Mouse (Mus musculus): ENCODE data around the gene Fbrsl1.

DNA sequence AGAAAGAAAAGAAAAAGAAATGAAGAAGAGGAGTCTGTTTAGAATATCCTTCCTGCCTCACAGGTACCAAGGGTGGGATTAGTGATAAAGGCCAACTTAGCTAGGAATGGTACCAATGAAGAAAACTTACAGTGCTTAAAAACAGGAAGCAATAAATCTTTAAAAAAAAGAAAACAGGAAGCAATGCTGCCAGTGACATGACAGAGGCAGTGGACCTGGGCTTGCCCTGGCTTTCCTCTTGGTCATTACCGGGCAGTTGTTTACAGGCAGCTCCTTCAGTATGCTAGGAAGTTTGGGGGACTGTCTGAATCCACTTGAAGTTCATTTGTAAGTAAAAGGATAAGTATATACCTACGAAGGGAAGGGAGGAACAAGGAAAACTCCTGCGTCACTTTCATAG lies 117.8 kb downstream of the Fbrsl1 start:
- no peak for TF ChIP-seq HCFC1 (IDR thresholded peaks at IDR 0.05; ENCODE audit: borderline replicate concordance, insufficient read depth, low read length)
- TF ChIP-seq CHD2 (IDR thresholded peaks at IDR 0.05; ENCODE audit: low read depth, low read length) = no peak
